Mouse (Mus musculus) embryonic facial prominence, embryonic 14.5 days (tissue): ENCODE results near the gene Igf2r. TPM values are rescaled to one million over a fixed set of nuclear protein-coding genes. Genes with fewer than 3 reads are reported as not detected.

Experiments used
- ATAC-seq: fragments of 200-750 bp; cut with Nextera tagmentation; 2 replicates; pipeline ENCODE4 v1.8.0; 2017; ENCODE audit warnings: low read depth, moderate number of reproducible peaks, moderate TSS enrichment
- DNase-seq: peaks from one replicate; pipeline ENCODE4 v3.0.0-alpha.2; 2015; ENCODE audit warnings: low spot score
- H3K27ac ChIP-seq: fragments of 300-500 bp; sonication (generic); replicated peaks from 2 replicates; pipeline ENCODE4 v1.5.1; 2014; ENCODE audit warnings: low read depth, mild to moderate bottlenecking, low read length, moderate library complexity
- H3K27me3 ChIP-seq: fragments of 300-500 bp; sonication (generic); replicated peaks from 2 replicates; pipeline ENCODE4 v1.6.1; 2014; ENCODE audit warnings: low read length; ENCODE audit not compliant: control insufficient read depth, insufficient read depth
- H3K36me3 ChIP-seq: fragments of 300-500 bp; sonication (generic); 2 replicates; pipeline ENCODE4 v1.6.1; 2014; ENCODE audit warnings: low read length, mixed read lengths; ENCODE audit not compliant: control insufficient read depth, insufficient read depth
- H3K4me1 ChIP-seq: fragments of 300-500 bp; sonication (generic); 2 replicates; pipeline ENCODE4 v1.6.1; 2014; ENCODE audit warnings: antibody characterized with exemption, low read length; ENCODE audit not compliant: control insufficient read depth, insufficient read depth
- H3K4me2 ChIP-seq: fragments of 300-500 bp; sonication (generic); 2 replicates; pipeline ENCODE4 v1.6.1; 2014; ENCODE audit warnings: low read depth, mild to moderate bottlenecking, low read length, moderate library complexity, mixed read lengths
- H3K4me3 ChIP-seq: fragments of 300-500 bp; sonication (generic); 2 replicates; pipeline ENCODE4 v1.5.1; 2014; ENCODE audit warnings: low read depth, mild to moderate bottlenecking, low read length
- H3K9ac ChIP-seq: fragments of 300-500 bp; sonication (generic); 2 replicates; pipeline ENCODE4 v1.6.1; 2014; ENCODE audit warnings: low read depth, mild to moderate bottlenecking, low read length, moderate library complexity, mixed read lengths
- H3K9me3 ChIP-seq: fragments of 300-500 bp; sonication (generic); 2 replicates; pipeline ENCODE4 v1.6.1; 2016; ENCODE audit warnings: low read length; ENCODE audit not compliant: control insufficient read depth
- WGBS: fragments of 180-500 bp; shearing (Covaris S2); extraction: QIAGEN DNeasy Blood & Tissue Kit; methylation state at CpG from one replicate; pipeline ENCODE4 v1.1.7; 2014; 5-methylcytosine and 5-hydroxymethylcytosine counted together
- polyA plus RNA-seq: library from polyadenylated mRNA; unstranded; fragments of >200 nt; fragmentation: Nextera tagmentation; extraction: Ambion mirVana; gene quantifications from 2 replicates; pipeline ENCODE4 v1.2.1, GENCODE M21; 2014

Gene Igf2r
- polyA plus RNA-seq, 1 experiment from 2014 or later, result 66.0 TPM

DNA sequence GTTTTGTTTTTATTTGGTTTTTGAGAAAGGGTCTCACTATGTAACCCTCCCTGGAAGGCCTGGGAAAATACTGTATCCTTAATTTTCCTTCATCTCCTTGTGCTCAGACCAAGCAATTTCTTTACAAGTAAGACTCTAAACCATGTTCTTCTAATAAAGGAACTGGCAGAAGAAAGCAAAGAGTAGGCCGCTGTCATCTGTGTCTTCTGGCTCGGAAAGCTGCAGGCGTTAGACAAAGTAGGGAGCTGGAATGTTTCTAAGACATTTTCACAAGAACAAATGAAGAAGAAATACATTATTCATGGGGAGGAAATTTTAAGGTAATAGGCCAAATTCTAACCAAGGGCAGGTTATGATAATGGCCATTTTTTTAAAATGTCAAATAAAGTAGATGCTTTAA lies 115.4 kb downstream of the Igf2r start:
- Histone ChIP-seq H3K9me3 (no peaks in the 10 kb centered on the region), H3K4me3 (no peak overlapping the region), H3K27ac (no peak overlapping the region), H3K4me2 (no peak overlapping the region), H3K4me1 (no peaks in the 10 kb centered on the region), H3K36me3 (no peaks in the 10 kb centered on the region), H3K27me3 (no peaks in the 10 kb centered on the region), H3K9ac (no peak overlapping the region)
- 79% methylated on average over 3 of the region's 3 CpGs for WGBS
- no peak for DNase-seq
- no peak for ATAC-seq

DNA sequence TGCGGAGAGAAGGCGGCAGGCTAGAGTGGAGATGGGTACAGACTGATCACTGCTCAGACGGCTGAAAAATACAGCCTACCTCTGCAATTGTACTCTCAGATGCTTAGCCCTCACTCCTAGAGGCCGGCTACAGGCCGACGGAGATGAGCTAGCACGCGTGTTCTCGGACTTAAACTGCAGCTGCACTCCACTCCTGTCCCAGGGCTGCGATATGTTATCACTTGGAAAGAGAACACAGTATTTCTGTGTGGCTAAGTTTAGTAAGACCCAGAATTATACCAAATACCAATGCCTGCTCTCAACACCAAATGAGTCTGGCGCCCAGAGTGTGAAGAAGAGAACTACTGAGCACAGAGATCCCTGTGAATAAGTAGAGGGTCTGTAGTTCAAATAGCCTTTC lies 116.9 kb downstream of the Igf2r start:
- H3K9ac ChIP-seq, result no peak overlapping the region
- no peaks in the 10 kb centered on the region for H3K4me1 ChIP-seq
- no peak overlapping the region for H3K4me3 ChIP-seq
- no peak for DNase-seq
- no peaks in the 10 kb centered on the region for H3K9me3 ChIP-seq
- no peaks in the 10 kb centered on the region for H3K27me3 ChIP-seq
- WGBS, result 93% methylated on average over 11 of the region's 11 CpGs
- H3K27ac ChIP-seq, result no peak overlapping the region
- no peak for ATAC-seq
- H3K4me2 ChIP-seq, result no peak overlapping the region
- H3K36me3 ChIP-seq, result no peaks in the 10 kb centered on the region

DNA sequence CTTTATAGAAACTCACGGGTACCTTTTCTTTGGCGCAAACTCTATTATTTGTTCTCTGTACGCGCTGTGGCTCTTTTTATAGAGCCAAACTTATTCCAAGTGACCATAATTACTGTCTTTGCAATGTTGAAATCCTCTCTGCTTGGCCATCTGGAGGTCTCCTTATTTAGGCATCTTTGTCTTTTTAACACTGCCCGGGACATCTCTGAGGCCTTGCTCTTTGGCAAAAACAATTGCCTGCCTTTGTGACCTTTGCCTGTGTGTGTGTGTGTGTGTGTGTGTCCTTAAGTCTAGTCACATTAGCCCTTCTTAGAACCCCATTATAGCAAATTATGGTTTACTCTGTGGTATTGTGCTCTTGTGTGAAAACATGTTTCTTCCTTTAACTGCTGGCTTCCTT lies 124.0 kb downstream of the Igf2r start:
- no peak for ATAC-seq
- H3K9me3 ChIP-seq, result no peaks in the 10 kb centered on the region
- H3K4me2 ChIP-seq, result no peak overlapping the region
- DNase-seq, result no peak
- H3K4me3 ChIP-seq, result no peak overlapping the region
- no peak overlapping the region for H3K27ac ChIP-seq
- H3K4me1 ChIP-seq, result no peaks in the 10 kb centered on the region
- no peaks in the 10 kb centered on the region for H3K36me3 ChIP-seq
- H3K27me3 ChIP-seq, result no peaks in the 10 kb centered on the region
- no peak overlapping the region for H3K9ac ChIP-seq
- 88% methylated on average over 5 of the region's 5 CpGs for WGBS

DNA sequence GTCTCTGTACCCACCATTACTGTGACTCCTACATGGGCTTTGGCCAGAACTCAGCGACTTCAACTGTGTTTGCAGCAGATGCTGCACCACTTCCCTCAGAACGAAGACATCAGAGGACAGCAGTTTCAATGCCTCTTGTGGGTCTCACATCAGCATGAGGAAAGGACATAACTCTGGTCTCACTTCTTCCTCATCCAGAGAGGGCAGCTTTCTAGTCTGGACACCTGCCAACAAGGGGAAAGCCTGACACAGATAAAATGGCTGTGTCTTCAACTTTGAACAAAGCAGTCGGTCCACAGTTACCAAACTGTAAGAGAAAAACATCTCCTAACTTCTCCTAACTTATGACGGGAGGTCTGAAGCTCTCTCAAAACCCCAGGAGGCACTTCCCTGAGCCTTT lies 128.4 kb downstream of the Igf2r start:
- no peak for ATAC-seq
- no peak overlapping the region for H3K27ac ChIP-seq

DNA sequence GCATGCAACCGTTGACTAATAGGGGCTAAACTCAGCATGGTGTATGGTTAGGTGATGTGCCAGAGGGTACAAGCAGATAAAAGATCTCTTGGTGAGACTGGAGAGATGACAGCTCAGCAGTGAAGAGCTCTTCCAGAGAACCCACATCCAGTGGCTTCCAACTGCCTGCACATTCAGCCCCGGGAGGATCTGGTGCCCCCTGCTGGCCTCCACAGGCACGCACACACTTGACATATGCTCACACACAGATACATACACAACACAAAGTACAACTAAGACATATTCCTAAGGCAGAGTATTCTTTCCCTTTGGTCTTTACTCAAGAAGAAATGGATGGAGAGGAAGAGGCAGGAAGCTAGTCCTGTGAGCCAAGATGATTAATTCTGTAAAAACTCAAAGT lies 129.9 kb downstream of the Igf2r start:
- H3K4me3 ChIP-seq, result no peak overlapping the region
- no peak overlapping the region for H3K27ac ChIP-seq
- H3K9me3 ChIP-seq, result no peaks in the 10 kb centered on the region
- DNase-seq, result no peak
- no peaks in the 10 kb centered on the region for H3K36me3 ChIP-seq
- no peaks in the 10 kb centered on the region for H3K4me1 ChIP-seq
- no peak overlapping the region for H3K4me2 ChIP-seq
- no peak overlapping the region for H3K9ac ChIP-seq
- ATAC-seq, result no peak
- no peaks in the 10 kb centered on the region for H3K27me3 ChIP-seq
- 87% methylated on average over 3 of the region's 3 CpGs for WGBS

More for the DNA sequence above, 128.4 kb downstream of the Igf2r start:
- H3K4me1 ChIP-seq, result no peaks in the 10 kb centered on the region
- no peak overlapping the region for H3K4me3 ChIP-seq
- DNase-seq, result no peak
- 76% methylated on average over 4 of the region's 4 CpGs for WGBS
- H3K4me2 ChIP-seq, result no peak overlapping the region
- no peaks in the 10 kb centered on the region for H3K9me3 ChIP-seq
- H3K36me3 ChIP-seq, result no peaks in the 10 kb centered on the region
- no peaks in the 10 kb centered on the region for H3K27me3 ChIP-seq
- no peak overlapping the region for H3K9ac ChIP-seq

DNA sequence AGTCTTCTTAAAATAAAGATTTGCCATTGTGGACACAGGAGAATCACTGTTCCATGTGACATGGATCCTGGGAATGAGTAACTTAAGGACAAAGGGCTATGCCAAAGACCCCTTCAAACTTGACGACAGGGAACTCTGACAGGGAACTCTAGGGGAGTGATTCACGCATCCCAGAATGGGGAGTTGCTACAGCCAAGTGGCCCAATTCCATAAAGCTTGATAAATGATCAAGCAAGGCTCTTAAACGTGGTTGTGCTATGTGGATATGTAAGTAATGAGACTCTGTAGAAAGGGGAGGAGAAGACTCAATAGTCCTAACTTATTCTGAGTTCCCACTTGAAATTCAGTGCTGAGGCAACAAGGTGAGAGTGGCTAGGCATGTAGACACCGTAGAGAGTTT lies 134.7 kb downstream of the Igf2r start:
- H3K27me3 ChIP-seq, result no peaks in the 10 kb centered on the region
- no peak overlapping the region for H3K9ac ChIP-seq
- no peaks in the 10 kb centered on the region for H3K9me3 ChIP-seq
- 59% methylated on average over 4 of the region's 4 CpGs for WGBS
- H3K36me3 ChIP-seq, result no peaks in the 10 kb centered on the region
- DNase-seq (no peak), ATAC-seq (no peak)
- no peak overlapping the region for H3K4me3 ChIP-seq
- no peak overlapping the region for H3K27ac ChIP-seq
- H3K4me2 ChIP-seq, result no peak overlapping the region
- 0 out of 2 replicates have a peak, but pooled peaks cover 11% of the 10 kb centered on the region for H3K4me1 ChIP-seq

Other genes starting within 250 kb of the Igf2r start
- 0.17 and 0.50 TPM in 2 replicates for gene Slc22a2, start 185.5 kb downstream of the Igf2r start, polyA plus RNA-seq
- 0.31 and 0.38 TPM in 2 replicates for gene Slc22a1, start 93.8 kb downstream of the Igf2r start, polyA plus RNA-seq
- gene Mas1, start 98.5 kb upstream of the Igf2r start, polyA plus RNA-seq, result 0.99 and 2.1 TPM in 2 replicates
- 0.10 and 0.14 TPM in 2 replicates for gene Mrgprh, start 106.4 kb upstream of the Igf2r start, polyA plus RNA-seq
- 1.9 and 2.8 TPM in 2 replicates for gene Pnldc1, start 140.6 kb upstream of the Igf2r start, polyA plus RNA-seq
- 408 and 423 TPM in 2 replicates for gene Tcp1, start 146.0 kb upstream of the Igf2r start, polyA plus RNA-seq
- 118 and 123 TPM in 2 replicates for gene Mrpl18, start 146.7 kb upstream of the Igf2r start, polyA plus RNA-seq
- gene Acat3, start 170.9 kb upstream of the Igf2r start, polyA plus RNA-seq, result 0.80 and 0.88 TPM in 2 replicates
- 85.8 and 98.2 TPM in 2 replicates for gene Acat2, start 191.1 kb upstream of the Igf2r start, polyA plus RNA-seq
- 118 and 121 TPM in 2 replicates for gene Wtap, start 224.5 kb upstream of the Igf2r start, polyA plus RNA-seq
- 117 and 136 TPM in 2 replicates for gene Sod2, start 237.2 kb upstream of the Igf2r start, polyA plus RNA-seq